Mouse (Mus musculus) kidney, adult 2 months (tissue): ENCODE measurements around the gene Wwc2. TPM values are rescaled to one million over a fixed set of nuclear protein-coding genes. Genes with fewer than 3 reads are reported as not detected.

ENCODE experiments used
- DNase-seq: peaks from one replicate; pipeline ENCODE4 v3.0.0; 2021
- H3K27ac ChIP-seq: fragments of 200-500 bp; 2 replicates; pipeline ENCODE4 v1.5.1; 2012; ENCODE audit warnings: low read depth, low read length, control low read depth, inconsistent platforms; ENCODE audit not compliant: insufficient read depth
- H3K27me3 ChIP-seq: fragments of 200-500 bp; replicated peaks from 2 replicates; pipeline ENCODE4 v1.6.1; 2012; ENCODE audit warnings: mild to moderate bottlenecking, moderate library complexity, low read length, inconsistent platforms; ENCODE audit not compliant: control insufficient read depth, insufficient read depth
- H3K36me3 ChIP-seq: fragments of 200-500 bp; 2 replicates; pipeline ENCODE4 v1.6.1; 2012; ENCODE audit warnings: mild to moderate bottlenecking, moderate library complexity, low read length, inconsistent platforms; ENCODE audit not compliant: control insufficient read depth, insufficient read depth
- H3K4me1 ChIP-seq: fragments of 200-500 bp; 2 replicates; pipeline ENCODE4 v1.6.1; 2011; ENCODE audit warnings: low read length; ENCODE audit not compliant: control insufficient read depth, insufficient read depth
- H3K4me3 ChIP-seq: fragments of 200-500 bp; 2 replicates; pipeline ENCODE4 v1.5.1; 2011; ENCODE audit warnings: mild to moderate bottlenecking, low read depth, low read length, control low read depth; ENCODE audit not compliant: insufficient read depth
- CTCF ChIP-seq: fragments of 200-500 bp; conservative IDR thresholded peaks from 2 replicates; pipeline ENCODE4 v1.5.1; 2011; ENCODE audit warnings: low read depth, mild to moderate bottlenecking, control low read depth, low read length, moderate library complexity, mixed read lengths; ENCODE audit not compliant: insufficient read depth, insufficient read length
- POLR2A ChIP-seq: fragments of 200-500 bp; IDR thresholded peaks from one replicate; pipeline ENCODE4 v1.6.1; 2011; ENCODE audit warnings: low read depth, low read length, control low read depth
- WGBS: fragments of 180-500 bp; shearing (Covaris S2); methylation state at CpG from one replicate; pipeline ENCODE4 v1.1.7; 2018; 5-methylcytosine and 5-hydroxymethylcytosine counted together
- polyA plus RNA-seq: library from polyadenylated mRNA; depleted of rRNA; stranded (reverse); fragments of >200 nt; gene quantifications from 2 replicates; pipeline ENCODE4 v1.2.3, GENCODE M21; 2012

Gene Wwc2
- polyA plus RNA-seq, 1 experiment, result 20.4 TPM

DNA sequence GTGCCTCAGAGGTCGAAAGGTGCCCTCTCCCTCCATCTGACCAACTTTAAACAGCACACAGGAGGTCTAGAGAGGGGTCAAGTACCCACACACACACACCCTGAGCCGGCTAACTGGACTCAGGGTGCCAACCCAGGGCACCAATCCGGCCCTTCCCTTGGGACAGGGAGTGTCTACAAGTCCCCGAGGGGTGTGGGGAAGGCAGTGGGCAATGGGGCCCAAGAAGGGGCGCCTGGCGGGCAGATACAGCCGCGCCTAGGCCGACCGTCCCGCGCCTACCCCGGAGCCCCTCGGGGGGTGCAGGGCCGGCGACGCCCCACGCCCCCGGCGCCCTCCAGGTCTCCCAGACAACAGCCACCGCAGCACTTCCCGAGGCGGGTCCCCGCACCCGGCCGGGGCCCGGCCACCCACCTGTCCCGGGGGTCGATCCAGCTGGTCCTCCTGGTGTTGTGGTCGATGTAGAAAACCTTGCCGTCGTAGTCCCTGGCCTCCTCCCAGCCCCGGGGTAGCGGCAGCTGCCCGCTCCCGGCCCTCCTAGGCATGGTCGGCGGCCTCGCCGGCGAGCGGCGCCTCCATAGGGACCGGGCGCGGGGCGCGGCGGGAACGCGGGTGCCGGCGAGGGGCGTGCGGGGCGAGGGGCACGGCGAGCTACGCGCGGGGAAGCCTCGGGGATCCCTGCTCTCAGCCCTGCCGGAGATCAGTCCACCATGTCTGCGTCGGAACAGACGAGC lies 904 bp downstream of the Wwc2 start:
- Histone ChIP-seq H3K4me3 (peak overlapping the region; percentile 73), H3K27me3 (no peaks in the 10 kb centered on the region), H3K27ac (peak overlapping the region; percentile 84), H3K4me1 (peaks cover 41% of the 10 kb centered on the region), H3K36me3 (no peaks in the 10 kb centered on the region)
- WGBS, result under 1% methylated on average over 59 of the region's 66 CpGs
- DNase-seq, result peak; percentile 67
- TF ChIP-seq POLR2A (peak; percentile 55), CTCF (no peak)

DNA sequence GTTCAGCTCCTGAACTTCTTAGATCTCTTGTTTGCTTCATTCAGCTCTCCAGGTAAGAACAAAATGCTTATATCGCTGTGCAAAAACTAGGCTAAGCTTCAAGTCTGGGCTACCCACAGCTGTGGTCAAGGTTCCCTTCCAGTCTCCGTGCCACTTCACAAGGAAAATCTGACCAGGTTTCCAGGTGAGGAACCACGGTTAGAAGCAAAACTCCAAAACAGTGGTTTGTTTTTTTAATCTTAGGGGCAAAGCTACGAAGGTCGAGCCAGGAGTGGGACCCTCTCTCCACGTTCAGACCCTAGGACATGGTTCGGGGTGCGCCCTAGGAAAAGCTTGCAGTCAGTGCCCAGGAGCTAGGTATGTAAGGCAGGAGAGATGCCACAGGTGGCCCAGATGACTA lies 1.5 kb downstream of the Wwc2 start:
- peak overlapping the region; percentile 73 for H3K4me3 ChIP-seq
- peak overlapping the region; percentile 84 for H3K27ac ChIP-seq
- no peak for DNase-seq
- H3K36me3 ChIP-seq, result no peaks in the 10 kb centered on the region
- peaks cover 36% of the 10 kb centered on the region for H3K4me1 ChIP-seq
- WGBS, result 5% methylated on average over 8 of the region's 8 CpGs
- no peaks in the 10 kb centered on the region for H3K27me3 ChIP-seq
- TF ChIP-seq CTCF (no peak), POLR2A (no peak)

DNA sequence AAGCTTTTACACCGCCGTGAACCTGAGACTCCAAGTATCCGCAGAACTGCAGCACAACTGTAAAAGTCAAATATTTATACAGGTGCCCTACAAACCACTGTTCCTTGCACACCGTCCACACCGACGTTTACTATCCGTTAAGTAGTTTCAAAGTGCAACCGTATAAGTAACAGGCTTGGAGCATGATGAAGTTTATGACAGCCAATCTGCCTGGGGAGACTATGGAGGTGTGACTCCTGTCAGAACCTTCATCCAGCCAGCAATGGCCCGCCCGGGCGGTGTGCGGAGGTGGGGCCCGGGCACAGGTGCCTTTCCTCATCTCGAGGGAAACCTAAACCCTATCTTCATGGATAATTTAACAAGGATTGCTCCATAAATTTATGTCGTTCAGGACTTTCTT lies 2.6 kb downstream of the Wwc2 start:
- Histone ChIP-seq H3K4me1 (peaks cover 44% of the 10 kb centered on the region), H3K36me3 (no peaks in the 10 kb centered on the region), H3K4me3 (peak overlapping the region; percentile 6; the same call in 1 of the 2 replicates), H3K27ac (peak overlapping the region; percentile 33; the same call in 1 of the 2 replicates), H3K27me3 (no peaks in the 10 kb centered on the region)
- no peak for TF ChIP-seq POLR2A
- TF ChIP-seq CTCF, result no peak
- 24% methylated on average over 15 of the region's 15 CpGs for WGBS
- DNase-seq, result no peak

GRCm38 (mm10) chr8:47985644-47986043 lies 5.1 kb downstream of the Wwc2 start:
- WGBS, result 25% methylated on average over 10 of the region's 10 CpGs
- Histone ChIP-seq H3K36me3 (no peaks in the 10 kb centered on the region), H3K27me3 (no peaks in the 10 kb centered on the region), H3K4me3 (no peak overlapping the region), H3K27ac (no peak overlapping the region), H3K4me1 (peaks cover 51% of the 10 kb centered on the region)
- TF ChIP-seq POLR2A (no peak), CTCF (no peak)
- no peak for DNase-seq

DNA sequence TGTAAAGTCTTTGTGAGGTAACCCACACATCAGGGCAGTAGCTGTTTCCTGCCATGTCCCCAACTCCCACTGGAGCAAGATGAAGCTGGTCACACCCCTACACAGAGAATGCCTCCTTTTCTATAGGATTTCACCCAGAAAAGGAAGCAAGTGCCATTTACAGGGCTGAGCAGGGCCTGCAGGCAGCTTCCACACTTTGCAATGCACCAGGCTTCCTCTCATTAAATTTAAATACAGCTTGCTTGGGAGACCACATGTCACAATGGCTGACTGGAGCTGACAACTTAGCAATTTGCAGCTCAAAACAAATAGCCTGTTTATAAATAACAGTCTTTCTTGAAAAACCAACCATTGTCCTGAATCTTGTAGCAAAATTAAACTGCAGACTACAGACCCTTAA lies 5.5 kb downstream of the Wwc2 start:
- H3K27me3 ChIP-seq, result no peaks in the 10 kb centered on the region
- H3K4me1 ChIP-seq, result peaks cover 55% of the 10 kb centered on the region
- H3K36me3 ChIP-seq, result no peaks in the 10 kb centered on the region
- H3K27ac ChIP-seq, result no peak overlapping the region
- no peak overlapping the region for H3K4me3 ChIP-seq
- no peak for TF ChIP-seq CTCF
- TF ChIP-seq POLR2A, result no peak
- DNase-seq, result no peak

- Histone ChIP-seq H3K27ac (no peak overlapping the region), H3K27me3 (no peaks in the 10 kb centered on the region), H3K4me3 (no peak overlapping the region), H3K4me1 (peaks cover 47% of the 10 kb centered on the region), H3K36me3 (no peaks in the 10 kb centered on the region)
- TF ChIP-seq POLR2A, result no peak
- TF ChIP-seq CTCF, result no peak
- DNase-seq, result no peak
- WGBS, result 63% methylated on average over 6 of the region's 6 CpGs
These were observed 9.6 kb downstream of the Wwc2 start for GRCm38 (mm10) chr8:47981075-47981474.

GRCm38 (mm10) chr8:47979876-47980275 lies 10.8 kb downstream of the Wwc2 start:
- Histone ChIP-seq H3K27ac (peak overlapping the region; percentile 66), H3K4me1 (peaks cover 45% of the 10 kb centered on the region), H3K4me3 (no peak overlapping the region), H3K36me3 (no peaks in the 10 kb centered on the region), H3K27me3 (no peaks in the 10 kb centered on the region)
- peak; percentile 67 for DNase-seq
- WGBS, result 37% methylated on average over 8 of the region's 8 CpGs
- TF ChIP-seq CTCF (no peak), POLR2A (no peak)
